Mouse (Mus musculus): ENCODE results near the gene Lmtk2. TPM values are rescaled to one million over a fixed set of nuclear protein-coding genes. Genes with fewer than 3 reads are reported as not detected.

Lmtk2 gene
- polyA plus RNA-seq, 1 experiment from 2014 or later: 6.5 TPM

DNA sequence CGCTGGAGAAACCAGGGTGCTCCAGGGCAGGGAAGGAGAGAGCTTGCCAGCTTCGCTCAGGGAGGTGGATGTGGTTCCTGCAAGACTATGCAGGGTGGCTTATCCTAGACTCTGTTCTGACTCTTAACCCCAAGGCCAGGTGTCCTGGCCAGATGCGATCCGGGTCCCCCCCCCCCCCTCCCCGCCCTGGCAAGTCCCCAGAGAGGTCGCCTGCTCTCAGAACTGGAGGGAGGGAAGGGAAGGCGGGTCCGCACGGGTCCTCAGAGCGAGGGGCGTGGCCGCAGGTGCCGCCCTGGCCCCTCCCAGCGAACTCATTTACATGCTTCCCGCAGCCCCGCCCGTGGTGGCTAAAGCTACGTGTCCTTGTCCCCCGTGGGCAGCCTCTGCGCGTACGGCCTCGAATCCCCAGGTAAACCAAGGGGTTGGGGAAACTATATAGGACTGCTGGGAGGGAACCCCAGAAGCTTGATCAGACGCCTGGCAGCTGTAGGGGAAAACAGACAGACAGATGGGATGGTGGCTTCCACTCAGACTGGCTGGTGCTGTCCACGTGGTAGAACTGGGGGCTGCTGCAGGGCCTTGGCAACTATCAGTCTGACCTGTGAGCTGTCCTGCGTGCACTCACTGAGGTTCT, 89.8 kb downstream of the Lmtk2 start, which contains the start of gene Bhlha15:
Gene Bhlha15 (plus strand): TSS at position 337 of the 634 bp plus-strand sequence.
- H3K27ac ChIP-seq (ENCODE audit: low read length): 0 out of 2 replicates have a peak within 1 kb of the TSS, but pooled peaks have one; percentile 26
- no peaks in the 10 kb centered on the region for H3K9me3 ChIP-seq (replicated peaks; ENCODE audit: control insufficient read depth, low read length)
- peak within 1 kb of the TSS; percentile 56 for H3K4me2 ChIP-seq (ENCODE audit: low read depth, low read length)
- 4% methylated on average over 25 of the region's 26 CpGs for WGBS
- H3K4me3 ChIP-seq (replicated peaks; ENCODE audit: low read length): peak within 1 kb of the TSS; percentile 40
- H3K27me3 ChIP-seq (ENCODE audit: control insufficient read depth, insufficient read depth, low read length): no peaks in the 10 kb centered on the region
- peak within 1 kb of the TSS; percentile 61 for H3K9ac ChIP-seq (ENCODE audit: low read length)
- ATAC-seq (ENCODE audit: insufficient read depth, low FRiP score): peak; percentile 68
- H3K36me3 ChIP-seq (ENCODE audit: control insufficient read depth, insufficient read depth, low read length): no peaks in the 10 kb centered on the region
- H3K4me1 ChIP-seq (ENCODE audit: control insufficient read depth, insufficient read depth, low read length): peaks cover 8% of the 10 kb centered on the region; the same call in 1 of the 2 replicates

- Histone ChIP-seq H3K36me3 (ENCODE audit: control insufficient read depth, insufficient read depth, low read length) (no peaks in the 10 kb centered on the region), H3K9ac (ENCODE audit: low read length) (0 out of 2 replicates have a peak overlapping the region, but pooled peaks have one; percentile 61), H3K27me3 (ENCODE audit: control insufficient read depth, insufficient read depth, low read length) (no peaks in the 10 kb centered on the region), H3K4me1 (ENCODE audit: control insufficient read depth, insufficient read depth, low read length) (peaks cover 8% of the 10 kb centered on the region; the same call in 1 of the 2 replicates), H3K9me3 (replicated peaks; ENCODE audit: control insufficient read depth, low read length) (no peaks in the 10 kb centered on the region), H3K4me3 (replicated peaks; ENCODE audit: low read length) (peak overlapping the region; percentile 40), H3K27ac (ENCODE audit: low read length) (no peak overlapping the region), H3K4me2 (ENCODE audit: low read depth, low read length) (peak overlapping the region; percentile 56; the same call in 1 of the 2 replicates)
- WGBS: 43% methylated on average over 23 of the region's 23 CpGs
- no peak for ATAC-seq (ENCODE audit: insufficient read depth, low FRiP score)
Measured at GRCm38 (mm10) chr5:144191026-144191425, 90.8 kb downstream of the Lmtk2 start.

GRCm38 (mm10) chr5:144192673-144193072, 92.4 kb downstream of the Lmtk2 start:
- no peak overlapping the region for H3K4me2 ChIP-seq (ENCODE audit: low read depth, low read length)
- WGBS: 77% methylated on average over 6 of the region's 6 CpGs
- no peaks in the 10 kb centered on the region for H3K36me3 ChIP-seq (ENCODE audit: control insufficient read depth, insufficient read depth, low read length)

GRCm38 (mm10) chr5:144194416-144194815, 94.2 kb downstream of the Lmtk2 start:
- Histone ChIP-seq H3K27ac (ENCODE audit: low read length) (no peak overlapping the region), H3K4me1 (ENCODE audit: control insufficient read depth, insufficient read depth, low read length) (peaks cover 8% of the 10 kb centered on the region; the same call in 1 of the 2 replicates), H3K4me2 (ENCODE audit: low read depth, low read length) (no peak overlapping the region), H3K9me3 (replicated peaks; ENCODE audit: control insufficient read depth, low read length) (no peaks in the 10 kb centered on the region), H3K36me3 (ENCODE audit: control insufficient read depth, insufficient read depth, low read length) (no peaks in the 10 kb centered on the region), H3K4me3 (replicated peaks; ENCODE audit: low read length) (no peak overlapping the region), H3K9ac (ENCODE audit: low read length) (no peak overlapping the region), H3K27me3 (ENCODE audit: control insufficient read depth, insufficient read depth, low read length) (no peaks in the 10 kb centered on the region)
- no peak for ATAC-seq (ENCODE audit: insufficient read depth, low FRiP score)
- 80% methylated on average over 7 of the region's 7 CpGs for WGBS

More at GRCm38 (mm10) chr5:144192673-144193072, 92.4 kb downstream of the Lmtk2 start:
- peaks cover 8% of the 10 kb centered on the region; the same call in 1 of the 2 replicates for H3K4me1 ChIP-seq (ENCODE audit: control insufficient read depth, insufficient read depth, low read length)
- H3K9me3 ChIP-seq (replicated peaks; ENCODE audit: control insufficient read depth, low read length): no peaks in the 10 kb centered on the region
- no peak overlapping the region for H3K4me3 ChIP-seq (replicated peaks; ENCODE audit: low read length)
- no peak for ATAC-seq (ENCODE audit: insufficient read depth, low FRiP score)
- H3K9ac ChIP-seq (ENCODE audit: low read length): no peak overlapping the region
- no peaks in the 10 kb centered on the region for H3K27me3 ChIP-seq (ENCODE audit: control insufficient read depth, insufficient read depth, low read length)
- H3K27ac ChIP-seq (ENCODE audit: low read length): no peak overlapping the region

- no peaks in the 10 kb centered on the region for H3K27me3 ChIP-seq (ENCODE audit: control insufficient read depth, insufficient read depth, low read length)
- no peak overlapping the region for H3K9ac ChIP-seq (ENCODE audit: low read length)
- no peak for ATAC-seq (ENCODE audit: insufficient read depth, low FRiP score)
- no peak overlapping the region for H3K27ac ChIP-seq (ENCODE audit: low read length)
- no peak overlapping the region for H3K4me2 ChIP-seq (ENCODE audit: low read depth, low read length)
- WGBS: 76% methylated on average over 8 of the region's 8 CpGs
- H3K9me3 ChIP-seq (replicated peaks; ENCODE audit: control insufficient read depth, low read length): no peaks in the 10 kb centered on the region
- H3K4me3 ChIP-seq (replicated peaks; ENCODE audit: low read length): no peak overlapping the region
- H3K4me1 ChIP-seq (ENCODE audit: control insufficient read depth, insufficient read depth, low read length): no peaks in the 10 kb centered on the region
- H3K36me3 ChIP-seq (ENCODE audit: control insufficient read depth, insufficient read depth, low read length): no peaks in the 10 kb centered on the region
Measured at GRCm38 (mm10) chr5:144195567-144195966, 95.3 kb downstream of the Lmtk2 start.

DNA sequence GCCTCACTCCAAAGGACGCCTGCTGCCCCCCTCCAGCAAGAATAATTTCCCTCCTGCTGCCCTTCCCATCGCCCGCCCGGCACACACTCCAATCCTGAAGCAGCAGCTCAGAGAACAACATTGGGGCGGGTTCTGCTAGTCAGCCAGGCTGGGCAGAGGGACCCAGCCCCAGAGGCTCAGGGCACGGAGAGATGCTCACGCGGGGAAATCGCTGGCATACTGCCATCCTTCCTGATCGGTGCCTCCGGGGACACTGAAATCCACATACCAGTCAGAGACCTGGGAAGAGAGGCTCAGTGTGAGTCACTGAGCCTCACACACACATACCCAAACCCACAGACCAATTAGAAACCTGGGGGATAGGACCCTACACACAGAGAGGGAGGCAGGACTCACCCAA, 100.4 kb downstream of the Lmtk2 start:
- ATAC-seq (ENCODE audit: insufficient read depth, low FRiP score): no peak

GRCm38 (mm10) chr5:144202430-144202829, 102.2 kb downstream of the Lmtk2 start:
- no peak overlapping the region for H3K9ac ChIP-seq (ENCODE audit: low read length)
- 93% methylated on average over 6 of the region's 6 CpGs for WGBS

More for the DNA sequence above, 100.4 kb downstream of the Lmtk2 start:
- no peak overlapping the region for H3K9ac ChIP-seq (ENCODE audit: low read length)
- 79% methylated on average over 11 of the region's 11 CpGs for WGBS
- H3K4me3 ChIP-seq (replicated peaks; ENCODE audit: low read length): no peak overlapping the region
- H3K9me3 ChIP-seq (replicated peaks; ENCODE audit: control insufficient read depth, low read length): 0 out of 2 replicates have a peak, but pooled peaks cover 7% of the 10 kb centered on the region
- no peak overlapping the region for H3K4me2 ChIP-seq (ENCODE audit: low read depth, low read length)
- H3K27ac ChIP-seq (ENCODE audit: low read length): no peak overlapping the region
- H3K36me3 ChIP-seq (ENCODE audit: control insufficient read depth, insufficient read depth, low read length): peaks cover 9% of the 10 kb centered on the region; the same call in 1 of the 2 replicates
- no peaks in the 10 kb centered on the region for H3K4me1 ChIP-seq (ENCODE audit: control insufficient read depth, insufficient read depth, low read length)
- no peaks in the 10 kb centered on the region for H3K27me3 ChIP-seq (ENCODE audit: control insufficient read depth, insufficient read depth, low read length)

GRCm38 (mm10) chr5:144203398-144203959, 103.2 kb downstream of the Lmtk2 start:
- 0 out of 2 replicates have a peak, but pooled peaks cover 7% of the 10 kb centered on the region for H3K9me3 ChIP-seq (replicated peaks; ENCODE audit: control insufficient read depth, low read length)
- H3K4me3 ChIP-seq (replicated peaks; ENCODE audit: low read length): no peak overlapping the region
- H3K9ac ChIP-seq (ENCODE audit: low read length): no peak overlapping the region
- no peaks in the 10 kb centered on the region for H3K27me3 ChIP-seq (ENCODE audit: control insufficient read depth, insufficient read depth, low read length)
- peaks cover 13% of the 10 kb centered on the region for H3K36me3 ChIP-seq (ENCODE audit: control insufficient read depth, insufficient read depth, low read length)
- no peak overlapping the region for H3K27ac ChIP-seq (ENCODE audit: low read length)
- H3K4me1 ChIP-seq (ENCODE audit: control insufficient read depth, insufficient read depth, low read length): no peaks in the 10 kb centered on the region
- ATAC-seq (ENCODE audit: insufficient read depth, low FRiP score): no peak
- 87% methylated on average over 10 of the region's 10 CpGs for WGBS
- no peak overlapping the region for H3K4me2 ChIP-seq (ENCODE audit: low read depth, low read length)

More at GRCm38 (mm10) chr5:144202430-144202829, 102.2 kb downstream of the Lmtk2 start:
- Histone ChIP-seq H3K4me3 (replicated peaks; ENCODE audit: low read length) (no peak overlapping the region), H3K27me3 (ENCODE audit: control insufficient read depth, insufficient read depth, low read length) (no peaks in the 10 kb centered on the region), H3K9me3 (replicated peaks; ENCODE audit: control insufficient read depth, low read length) (0 out of 2 replicates have a peak, but pooled peaks cover 7% of the 10 kb centered on the region), H3K27ac (ENCODE audit: low read length) (no peak overlapping the region), H3K4me1 (ENCODE audit: control insufficient read depth, insufficient read depth, low read length) (no peaks in the 10 kb centered on the region), H3K36me3 (ENCODE audit: control insufficient read depth, insufficient read depth, low read length) (peaks cover 9% of the 10 kb centered on the region; the same call in 1 of the 2 replicates), H3K4me2 (ENCODE audit: low read depth, low read length) (no peak overlapping the region)
- ATAC-seq (ENCODE audit: insufficient read depth, low FRiP score): no peak

GRCm38 (mm10) chr5:144204303-144204702, 104.1 kb downstream of the Lmtk2 start:
- Histone ChIP-seq H3K4me3 (replicated peaks; ENCODE audit: low read length) (no peak overlapping the region), H3K4me1 (ENCODE audit: control insufficient read depth, insufficient read depth, low read length) (no peaks in the 10 kb centered on the region), H3K27ac (ENCODE audit: low read length) (no peak overlapping the region), H3K27me3 (ENCODE audit: control insufficient read depth, insufficient read depth, low read length) (no peaks in the 10 kb centered on the region), H3K9ac (ENCODE audit: low read length) (no peak overlapping the region), H3K9me3 (replicated peaks; ENCODE audit: control insufficient read depth, low read length) (0 out of 2 replicates have a peak, but pooled peaks cover 7% of the 10 kb centered on the region), H3K4me2 (ENCODE audit: low read depth, low read length) (no peak overlapping the region), H3K36me3 (ENCODE audit: control insufficient read depth, insufficient read depth, low read length) (peaks cover 13% of the 10 kb centered on the region)
- 91% methylated on average over 12 of the region's 12 CpGs for WGBS
- ATAC-seq (ENCODE audit: insufficient read depth, low FRiP score): no peak

Data from stomach, embryonic 16.5 days (tissue).